Mouse (Mus musculus) ES-Bruce4 (cell line): ENCODE results near the gene Rps3. TPM values are rescaled to one million over a fixed set of nuclear protein-coding genes. Genes with fewer than 3 reads are reported as not detected.

Source experiments
- H3K27ac ChIP-seq: 2 replicates; pipeline ENCODE4 v1.5.1; 2012; ENCODE audit warnings: low read length, inconsistent platforms; ENCODE audit not compliant: insufficient read depth
- H3K27me3 ChIP-seq: 2 replicates; pipeline ENCODE4 v1.6.1; 2012; ENCODE audit warnings: mild to moderate bottlenecking, low read length, inconsistent platforms; ENCODE audit not compliant: control insufficient read depth, poor library complexity, insufficient read depth, severe bottlenecking
- H3K36me3 ChIP-seq: 2 replicates; pipeline ENCODE4 v1.6.1; 2012; ENCODE audit warnings: inconsistent platforms, mild to moderate bottlenecking, low read length, moderate library complexity; ENCODE audit not compliant: control insufficient read depth, poor library complexity, insufficient read depth, severe bottlenecking
- H3K4me1 ChIP-seq: one replicate; pipeline ENCODE4 v1.8.1; 2011; ENCODE audit warnings: low read length; ENCODE audit not compliant: control insufficient read depth, insufficient read depth
- H3K4me3 ChIP-seq: 2 replicates; pipeline ENCODE4 v1.5.1; 2011; ENCODE audit warnings: low read depth, mild to moderate bottlenecking, low read length
- H3K9ac ChIP-seq: 2 replicates; pipeline ENCODE4 v1.6.1; 2012; ENCODE audit warnings: low read depth, mild to moderate bottlenecking, inconsistent platforms; ENCODE audit not compliant: poor library complexity, severe bottlenecking
- H3K9me3 ChIP-seq: replicated peaks from 2 replicates; pipeline ENCODE4 v1.6.1; 2012; ENCODE audit warnings: mild to moderate bottlenecking, low read length, inconsistent platforms; ENCODE audit not compliant: control insufficient read depth, poor library complexity, insufficient read depth, severe bottlenecking
- CTCF ChIP-seq: IDR thresholded peaks from one replicate; pipeline ENCODE4 v1.8.1; 2011; ENCODE audit warnings: low read depth, low read length
- EP300 ChIP-seq: IDR thresholded peaks from 2 replicates; pipeline ENCODE4 v1.6.1; 2011; ENCODE audit warnings: low read depth, low read length; ENCODE audit not compliant: insufficient read depth
- POLR2A ChIP-seq: IDR thresholded peaks from one replicate; pipeline ENCODE4 v1.8.1; 2011; ENCODE audit warnings: low read length; ENCODE audit not compliant: insufficient read depth
- polyA plus RNA-seq: library from polyadenylated mRNA; stranded (reverse); fragments of >200 nt; gene quantifications from 2 replicates; pipeline ENCODE4 v1.2.4, GENCODE M21; 2011; ENCODE audit warnings: low read depth; ENCODE audit not compliant: missing spikeins, insufficient read depth, insufficient read length

The Rps3 gene
- polyA plus RNA-seq, 1 experiment, result 2,405 TPM

DNA sequence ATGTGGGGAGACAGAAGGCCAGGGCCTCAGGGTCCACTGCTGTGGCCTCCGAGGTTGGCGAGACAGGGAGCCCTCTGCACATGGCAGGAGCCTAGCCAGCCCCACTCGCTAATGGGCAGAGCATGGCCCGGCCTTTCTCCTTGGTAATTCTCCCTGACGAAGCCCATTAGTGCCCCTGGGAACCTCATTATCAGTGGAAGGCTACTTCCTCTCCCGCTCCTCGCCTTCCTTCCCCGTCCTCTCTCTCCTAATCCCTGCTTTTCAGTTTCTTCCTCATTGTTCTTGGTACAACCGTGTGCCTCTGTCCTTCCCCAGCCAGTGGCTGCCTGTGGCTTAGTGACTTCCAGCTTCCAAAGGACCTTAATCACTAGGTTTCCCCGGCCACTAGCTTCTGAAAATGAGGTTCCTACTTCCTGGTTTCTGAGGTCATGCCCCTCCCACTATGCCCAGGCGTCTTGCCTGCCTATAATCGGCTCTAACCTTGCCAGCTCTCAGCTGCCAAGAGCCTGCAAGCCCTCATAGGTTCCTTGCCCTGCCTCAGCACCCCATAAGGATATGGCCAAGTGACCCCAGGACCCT is 48.8 kb downstream of the Rps3 start:
- Histone ChIP-seq H3K9ac (no peak overlapping the region), H3K9me3 (no peaks in the 10 kb centered on the region), H3K27me3 (no peaks in the 10 kb centered on the region), H3K4me1 (peaks cover 2% of the 10 kb centered on the region), H3K36me3 (no peaks in the 10 kb centered on the region), H3K27ac (no peak overlapping the region), H3K4me3 (no peak overlapping the region)
- TF ChIP-seq CTCF (no peak), EP300 (no peak), POLR2A (no peak)

DNA sequence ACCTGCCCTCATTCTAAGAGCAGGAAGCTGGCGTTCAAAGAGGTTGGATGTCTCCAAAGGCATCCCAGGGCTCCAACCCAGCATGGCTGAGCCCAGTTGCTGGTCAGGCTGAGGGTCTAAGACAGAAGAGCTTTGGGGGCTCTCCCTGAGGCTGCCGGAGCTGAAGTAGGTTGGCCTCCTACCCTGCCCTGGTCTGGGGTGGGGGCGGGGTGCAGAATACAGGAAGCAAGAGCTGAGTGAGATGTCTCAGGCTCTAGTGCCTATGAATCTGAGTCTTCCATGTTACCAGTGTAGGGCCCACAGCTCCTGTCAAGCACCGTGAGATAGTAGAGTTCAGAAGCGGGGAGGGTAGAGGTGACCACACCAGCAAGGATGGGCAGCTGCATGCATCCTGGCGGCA is 50.7 kb downstream of the Rps3 start:
- H3K36me3 ChIP-seq, result no peaks in the 10 kb centered on the region
- no peak overlapping the region for H3K9ac ChIP-seq
- H3K9me3 ChIP-seq, result no peaks in the 10 kb centered on the region
- no peak for TF ChIP-seq EP300
- TF ChIP-seq CTCF, result no peak
- TF ChIP-seq POLR2A, result no peak
- no peak overlapping the region for H3K4me3 ChIP-seq
- no peaks in the 10 kb centered on the region for H3K27me3 ChIP-seq
- H3K4me1 ChIP-seq, result peaks cover 2% of the 10 kb centered on the region
- H3K27ac ChIP-seq, result no peak overlapping the region

GRCm38 (mm10) chr7:99432248-99432647 is 51.3 kb downstream of the Rps3 start:
- H3K4me1 ChIP-seq, result peaks cover 2% of the 10 kb centered on the region
- H3K9me3 ChIP-seq, result no peaks in the 10 kb centered on the region
- H3K4me3 ChIP-seq, result no peak overlapping the region
- TF ChIP-seq CTCF, result no peak
- no peak for TF ChIP-seq EP300
- no peak for TF ChIP-seq POLR2A
- H3K27me3 ChIP-seq, result no peaks in the 10 kb centered on the region
- no peak overlapping the region for H3K27ac ChIP-seq
- no peak overlapping the region for H3K9ac ChIP-seq
- H3K36me3 ChIP-seq, result no peaks in the 10 kb centered on the region

DNA sequence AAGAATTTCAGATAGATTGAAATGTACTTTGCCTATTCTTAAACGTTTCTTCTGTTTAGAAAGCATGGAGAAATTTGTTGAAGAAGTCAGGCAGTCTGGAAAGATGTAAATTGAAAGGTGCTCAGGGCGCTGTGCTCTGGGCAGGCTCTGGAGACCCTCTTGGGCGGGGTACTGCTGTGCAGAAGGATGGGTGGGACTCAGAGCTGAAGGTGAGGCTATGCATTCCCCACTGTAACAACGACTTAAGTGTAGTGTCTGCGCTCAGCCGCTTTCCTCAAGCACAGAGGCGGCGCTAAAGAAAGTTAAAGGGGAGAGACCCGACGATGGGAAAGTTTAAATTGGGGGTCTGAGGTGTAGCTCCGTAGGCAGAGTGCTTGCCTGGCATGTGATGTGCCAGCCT is 53.3 kb downstream of the Rps3 start:
- Histone ChIP-seq H3K4me3 (no peak overlapping the region), H3K36me3 (no peaks in the 10 kb centered on the region), H3K27ac (no peak overlapping the region), H3K4me1 (peaks cover 2% of the 10 kb centered on the region), H3K9ac (no peak overlapping the region), H3K27me3 (no peaks in the 10 kb centered on the region), H3K9me3 (no peaks in the 10 kb centered on the region)
- no peak for TF ChIP-seq POLR2A

DNA sequence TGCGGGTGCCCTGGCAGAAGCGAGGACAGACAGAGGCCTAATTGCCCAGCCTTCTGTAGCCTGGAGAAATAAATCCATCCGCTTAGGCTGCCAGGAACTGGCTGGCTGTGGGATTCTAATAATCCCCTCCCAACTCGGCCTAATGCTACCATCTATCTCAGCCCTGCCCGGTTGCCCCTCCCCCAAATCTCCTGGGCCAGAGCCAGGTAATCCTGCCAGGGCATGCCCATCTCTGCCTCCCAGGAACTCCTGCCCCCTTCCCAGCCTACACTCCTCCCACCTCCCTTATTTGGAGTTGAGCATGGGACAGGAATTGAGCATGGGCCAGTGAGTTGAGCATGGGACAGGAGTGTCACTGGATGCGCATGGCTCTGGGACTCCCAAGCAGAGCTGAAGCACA is 53.8 kb downstream of the Rps3 start:
- H3K4me1 ChIP-seq, result peaks cover 2% of the 10 kb centered on the region
- TF ChIP-seq CTCF (no peak), POLR2A (no peak), EP300 (no peak)
- H3K4me3 ChIP-seq, result no peak overlapping the region
- H3K9ac ChIP-seq, result no peak overlapping the region
- H3K9me3 ChIP-seq, result no peaks in the 10 kb centered on the region
- H3K36me3 ChIP-seq, result no peaks in the 10 kb centered on the region
- no peaks in the 10 kb centered on the region for H3K27me3 ChIP-seq
- no peak overlapping the region for H3K27ac ChIP-seq

DNA sequence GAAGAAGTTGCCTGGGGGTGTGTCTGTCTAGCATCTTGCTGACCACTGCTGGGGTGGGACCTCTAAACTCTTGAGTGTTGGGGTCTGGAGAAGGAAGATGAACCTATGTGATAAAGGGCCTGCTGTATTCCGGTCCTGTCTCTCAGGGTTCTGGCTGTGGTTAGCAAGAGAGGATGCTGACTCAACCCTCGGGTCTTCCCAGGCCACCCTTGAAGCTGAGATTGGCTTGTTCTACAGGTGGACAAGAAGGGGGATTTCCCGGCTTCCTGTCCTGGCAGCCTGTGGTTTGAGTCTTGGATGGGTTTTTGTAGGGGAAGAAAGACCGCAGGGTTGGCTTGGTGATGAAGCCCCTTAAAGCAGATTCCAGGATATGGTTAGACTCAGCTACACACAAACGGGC is 54.7 kb downstream of the Rps3 start:
- no peaks in the 10 kb centered on the region for H3K9me3 ChIP-seq
- TF ChIP-seq CTCF (no peak), POLR2A (no peak), EP300 (no peak)
- no peaks in the 10 kb centered on the region for H3K36me3 ChIP-seq
- no peaks in the 10 kb centered on the region for H3K27me3 ChIP-seq
- no peak overlapping the region for H3K9ac ChIP-seq
- peaks cover 2% of the 10 kb centered on the region for H3K4me1 ChIP-seq
- no peak overlapping the region for H3K4me3 ChIP-seq
- H3K27ac ChIP-seq, result no peak overlapping the region
